Mouse (Mus musculus) adrenal gland, postnatal 10 days (tissue): ENCODE measurements around the gene Kif6. TPM values are rescaled to one million over a fixed set of nuclear protein-coding genes. Genes with fewer than 3 reads are reported as not detected.
A peak's percentile ranks its signal among the peaks of the same experiment; 100 is the strongest.

Experiments
- DNase-seq: peaks from one replicate; pipeline ENCODE4 v3.0.0; 2021; ENCODE audit warnings: mixed read lengths
- total RNA-seq, 2 experiments: library from RNA; stranded (reverse); gene quantifications; 2 replicates each; pipeline ENCODE4 v1.2.3; 2021

The Kif6 gene
- total RNA-seq, 2 experiments from 2014 or later, result 0.18 to 0.48 TPM

DNA sequence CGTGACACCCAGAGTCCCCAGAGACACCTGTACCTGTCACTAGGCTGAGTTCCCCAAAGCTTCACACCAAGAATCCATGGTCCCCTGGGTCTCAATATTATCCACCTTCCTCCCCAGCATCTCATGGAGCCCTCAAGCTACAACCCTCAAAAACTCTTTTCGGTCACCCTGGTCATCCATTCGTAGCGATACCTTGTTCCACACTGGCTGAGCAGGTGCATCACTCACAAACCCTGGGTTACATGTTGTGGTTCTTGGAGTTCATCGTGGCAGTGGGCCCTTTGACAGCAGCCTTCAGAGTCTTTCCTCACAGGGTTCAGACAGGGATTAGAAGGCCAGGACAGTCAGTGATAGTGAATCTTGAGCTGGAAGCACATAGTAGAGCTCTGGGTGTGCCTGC, 176.6 kb downstream of the Kif6 start:
- DNase-seq, result no peak

DNA sequence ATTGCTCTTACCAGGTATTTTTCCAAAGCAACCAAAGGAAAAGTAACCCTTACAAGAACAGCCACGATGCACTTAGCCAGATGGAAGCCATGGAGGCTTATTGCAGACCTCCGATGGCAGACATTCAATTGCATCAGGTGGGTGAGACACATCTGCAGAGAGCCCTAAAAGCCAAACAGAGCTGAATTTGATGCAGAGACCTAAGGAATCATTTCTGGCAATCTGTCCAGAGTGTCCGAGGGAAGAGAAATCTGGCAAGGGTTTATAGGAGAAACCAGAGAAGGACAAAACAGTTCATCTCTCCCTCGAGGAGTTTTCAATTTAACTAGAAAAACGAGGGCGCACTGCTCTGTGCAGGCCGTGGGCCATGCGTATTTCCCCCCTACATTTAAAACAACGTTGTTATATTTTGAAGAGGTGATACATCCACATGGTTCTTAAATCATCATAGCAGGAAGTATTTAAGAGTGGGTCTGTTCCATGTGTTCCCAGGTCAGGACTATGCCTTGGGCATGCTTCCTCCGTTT, 177.3 kb downstream of the Kif6 start:
- no peak for DNase-seq

DNA sequence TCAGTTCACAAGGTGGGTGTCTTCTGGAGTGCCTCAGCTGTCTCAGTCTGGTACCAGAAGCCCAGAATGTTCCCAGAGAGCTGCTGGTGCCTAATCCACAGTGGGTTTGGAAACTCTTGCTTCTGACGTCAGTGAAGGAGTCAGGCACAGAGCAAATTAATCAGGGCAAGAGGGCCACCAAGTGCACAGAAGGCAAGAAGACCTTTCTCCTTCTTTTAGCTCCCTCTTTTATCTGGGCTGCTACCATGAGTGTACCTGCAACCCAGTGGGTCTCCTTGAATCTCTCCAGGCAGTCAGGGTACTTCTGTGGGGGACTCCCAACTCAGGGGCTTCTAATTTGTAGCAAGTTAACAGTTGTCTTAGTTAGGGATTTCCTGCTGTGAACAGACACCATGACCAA, 178.0 kb downstream of the Kif6 start:
- no peak for DNase-seq

DNA sequence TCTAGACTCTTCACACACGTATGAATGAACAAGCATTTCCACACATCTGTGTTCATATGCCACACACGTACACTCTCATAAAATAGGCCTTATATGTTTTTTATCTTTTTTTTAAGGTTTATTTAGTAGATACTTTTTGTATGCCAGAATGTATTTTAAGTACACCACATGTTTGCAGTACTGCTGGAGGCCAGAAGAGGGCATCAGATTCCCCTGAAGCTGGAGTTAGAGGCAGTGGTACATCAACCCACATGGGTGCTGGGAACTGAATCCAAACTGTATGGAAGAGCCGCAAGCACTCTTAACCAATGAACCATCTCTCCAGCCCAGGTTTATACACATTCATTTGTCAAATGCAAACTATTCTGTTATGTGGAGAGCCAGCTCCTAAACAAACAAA, 179.0 kb downstream of the Kif6 start:
- no peak for DNase-seq

DNA sequence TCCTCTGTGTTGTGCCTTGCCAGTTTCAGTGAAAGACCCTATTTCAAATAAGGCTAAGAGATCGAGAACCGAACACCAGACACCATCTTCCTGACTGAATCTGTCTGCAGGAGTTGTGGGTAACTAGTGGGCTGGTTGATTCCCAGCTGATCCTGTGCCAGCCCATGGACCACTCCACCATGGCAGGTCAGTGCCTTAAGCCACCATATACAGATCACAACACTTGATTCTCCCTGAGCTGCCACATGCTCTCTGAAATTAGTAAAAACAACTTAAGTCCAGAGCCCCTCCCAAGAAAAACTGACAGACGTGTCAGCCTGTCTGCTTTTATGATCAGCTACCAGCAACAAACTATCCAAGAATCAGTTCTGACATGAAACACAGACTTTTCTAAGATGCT, 180.3 kb downstream of the Kif6 start:
- DNase-seq, result no peak

DNA sequence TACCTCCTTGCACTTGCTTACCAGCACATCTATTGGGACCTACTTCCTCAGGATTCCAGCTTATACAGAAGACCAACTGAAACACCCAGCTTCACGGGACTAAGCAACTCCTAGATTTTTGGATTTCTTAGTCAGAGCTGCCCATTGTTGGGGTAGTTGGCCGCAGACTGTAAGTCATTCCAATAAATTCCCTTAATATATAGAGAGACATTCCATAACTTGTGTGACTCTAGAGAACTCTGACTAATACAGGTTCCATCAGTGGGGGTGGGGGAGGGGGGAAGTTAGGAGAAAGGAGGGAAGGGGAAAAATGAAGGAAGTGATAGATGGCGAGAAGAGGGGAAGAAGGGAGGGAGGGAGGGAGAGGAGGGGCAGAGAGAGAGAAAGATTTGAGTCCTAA, 181.2 kb downstream of the Kif6 start:
- DNase-seq, result no peak

DNA sequence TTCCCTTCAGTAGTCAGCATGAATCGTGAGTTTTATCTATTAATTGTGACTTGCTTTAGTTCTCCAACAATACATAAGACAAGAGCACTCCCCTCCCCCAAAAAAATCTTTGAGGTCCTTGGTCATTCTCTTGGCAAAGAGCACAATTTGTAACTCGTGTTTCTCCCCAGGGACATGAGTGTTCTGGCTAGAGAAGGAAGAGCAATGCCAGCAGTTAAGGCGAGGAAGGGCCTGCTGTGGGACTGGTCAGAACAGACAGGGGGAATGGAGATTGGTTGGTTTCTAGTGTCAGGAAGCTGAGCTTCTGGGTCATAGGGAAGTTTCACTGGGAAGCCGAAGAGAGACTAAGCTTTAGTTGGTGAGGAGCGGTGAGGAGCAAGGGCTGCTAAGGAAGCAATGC, 184.2 kb downstream of the Kif6 start:
- DNase-seq, result peak; percentile 37

DNA sequence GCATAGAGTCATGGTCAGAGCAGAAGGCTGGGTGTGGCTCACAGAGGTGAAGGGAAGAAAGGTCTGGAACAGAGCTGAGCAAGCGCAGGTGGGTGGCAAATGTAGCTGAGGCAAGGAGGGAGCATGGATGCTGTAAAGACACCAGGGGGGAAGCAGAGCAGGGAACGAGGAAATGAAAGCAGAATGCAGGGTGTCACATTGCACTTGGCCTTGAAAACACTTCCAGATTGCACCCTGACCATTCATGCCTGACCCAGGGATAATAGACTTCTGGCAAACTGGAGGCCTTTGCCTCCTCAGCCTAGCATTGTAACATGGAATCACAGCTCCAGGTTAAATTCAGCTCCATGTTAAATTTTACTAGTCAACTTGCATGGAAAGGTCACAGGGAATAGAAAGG, 185.2 kb downstream of the Kif6 start:
- DNase-seq, result no peak

DNA sequence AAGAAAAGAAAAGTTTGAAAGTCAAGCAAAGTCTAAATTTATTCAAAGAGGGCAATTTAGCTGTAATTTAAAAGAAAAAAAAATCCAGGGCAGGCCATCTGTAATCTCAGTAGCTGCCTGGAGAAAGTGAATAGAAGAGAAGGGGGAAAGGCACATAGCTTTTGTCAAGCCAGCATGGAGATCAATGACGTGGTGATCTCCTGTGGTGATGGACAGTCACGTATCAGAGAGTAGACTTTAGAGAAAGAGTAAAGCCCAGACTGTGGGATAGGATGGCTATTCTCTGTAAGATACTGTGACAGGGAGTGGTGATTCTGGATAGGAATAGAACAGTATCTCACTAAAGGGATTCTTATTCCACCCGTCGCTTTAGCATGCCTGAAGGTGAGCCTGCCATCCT, 192.5 kb downstream of the Kif6 start:
- no peak for DNase-seq

DNA sequence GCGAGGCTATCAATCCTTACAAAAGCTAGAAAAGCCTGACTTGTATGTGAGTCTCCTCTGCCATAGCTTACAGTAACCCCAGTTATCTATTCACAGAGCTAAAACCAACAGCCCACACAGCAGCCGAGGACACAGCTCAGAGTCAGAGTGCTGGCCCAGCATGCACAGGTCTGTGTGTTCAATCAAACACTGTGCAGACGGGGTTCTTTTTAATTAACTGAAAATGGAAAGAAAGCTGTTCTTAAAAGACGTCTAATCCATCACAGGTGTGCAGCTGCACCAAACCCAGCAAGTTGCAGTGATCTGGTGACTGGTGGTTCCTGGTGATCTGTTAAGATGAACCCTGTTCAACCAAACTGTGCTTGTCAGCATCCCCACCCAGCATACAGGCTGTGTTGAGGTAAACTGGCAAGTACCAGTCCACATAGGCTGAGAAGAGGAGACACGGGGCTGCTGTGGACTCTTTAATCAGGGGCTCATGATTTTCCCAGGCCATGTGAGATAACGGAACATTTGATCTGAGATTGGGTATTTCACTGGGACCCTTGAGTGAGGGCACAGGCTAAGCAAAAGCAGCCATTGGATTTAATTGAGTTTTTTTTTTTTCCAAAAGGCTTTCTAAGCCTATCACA, 193.9 kb downstream of the Kif6 start:
- no peak for DNase-seq

DNA sequence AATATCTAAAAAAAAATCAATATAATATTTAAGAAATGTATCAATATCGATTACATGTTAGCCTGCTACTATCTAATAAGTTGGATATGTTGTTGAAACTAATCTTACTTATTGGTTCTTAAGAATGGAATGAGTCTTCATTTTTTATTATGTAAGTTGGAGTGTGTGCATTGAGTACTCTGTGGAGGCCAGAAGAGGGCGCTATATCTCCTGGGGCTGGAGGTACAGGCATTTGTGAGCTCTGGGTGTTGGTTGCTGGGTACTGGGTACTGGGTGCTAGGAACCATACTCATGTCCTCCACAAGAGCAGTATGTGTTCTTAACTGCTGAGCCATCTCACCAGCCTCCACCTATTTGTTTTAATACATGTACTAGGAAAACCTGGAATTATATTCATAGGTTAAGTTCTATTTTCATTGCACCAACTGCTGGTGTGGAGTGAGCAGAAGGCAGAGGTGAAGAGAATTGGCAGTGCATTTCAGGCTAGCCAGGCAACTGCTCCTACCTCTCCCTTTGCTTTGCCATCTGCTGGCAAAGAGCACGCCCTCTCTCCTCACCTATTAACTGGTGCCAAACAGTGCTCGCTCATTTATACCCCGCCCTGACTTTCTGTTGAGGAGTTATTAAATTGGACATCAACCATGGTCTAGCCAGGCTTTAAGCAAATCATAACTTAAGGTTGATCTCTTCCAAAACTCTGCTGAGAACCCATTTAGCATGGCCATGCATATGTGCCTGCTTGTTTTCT, 199.1 kb downstream of the Kif6 start:
- DNase-seq, result no peak

DNA sequence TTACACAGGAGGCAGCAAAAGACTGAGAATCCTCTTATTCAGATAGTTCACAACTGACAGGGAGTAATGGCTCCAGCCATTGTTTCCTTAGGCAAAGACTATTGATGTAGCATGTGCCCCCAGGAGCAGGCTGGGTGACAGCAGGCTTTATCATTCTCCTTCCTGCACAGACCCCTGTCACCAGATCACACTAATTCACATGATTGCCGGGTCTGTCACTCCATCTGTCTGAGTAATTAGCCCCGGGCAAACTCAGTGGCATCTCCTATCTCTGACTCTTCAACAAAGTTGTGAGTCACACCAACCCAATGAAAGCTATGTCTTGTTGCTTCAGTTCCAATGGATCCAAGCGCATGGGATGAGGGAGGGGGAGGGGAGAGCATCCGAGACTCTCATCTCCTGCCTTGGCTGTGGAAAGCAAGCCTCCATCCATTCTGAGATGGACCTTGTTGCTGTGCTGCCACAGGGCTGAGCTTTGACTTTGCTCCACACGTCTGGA, 201.2 kb downstream of the Kif6 start:
- no peak for DNase-seq

DNA sequence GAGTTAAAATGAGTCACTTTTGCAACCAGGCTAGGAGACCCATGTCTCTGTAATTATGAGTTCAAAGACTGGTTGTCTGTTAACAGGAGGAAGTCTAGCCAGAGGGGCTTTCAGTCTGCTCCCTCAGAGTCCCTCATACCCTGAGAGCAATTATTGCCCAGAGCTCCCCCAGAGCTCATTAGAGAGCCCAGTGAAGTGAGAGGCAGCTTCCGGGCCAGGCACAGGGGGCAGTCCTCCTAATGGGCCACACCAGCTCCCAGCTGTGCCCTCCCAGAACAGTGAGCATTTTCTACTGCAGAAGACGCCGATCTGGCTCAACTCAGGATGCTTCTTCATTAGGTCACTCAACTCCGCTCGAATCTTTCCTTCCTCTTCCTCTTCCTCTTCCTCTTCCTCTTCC, 201.8 kb downstream of the Kif6 start:
- no peak for DNase-seq

DNA sequence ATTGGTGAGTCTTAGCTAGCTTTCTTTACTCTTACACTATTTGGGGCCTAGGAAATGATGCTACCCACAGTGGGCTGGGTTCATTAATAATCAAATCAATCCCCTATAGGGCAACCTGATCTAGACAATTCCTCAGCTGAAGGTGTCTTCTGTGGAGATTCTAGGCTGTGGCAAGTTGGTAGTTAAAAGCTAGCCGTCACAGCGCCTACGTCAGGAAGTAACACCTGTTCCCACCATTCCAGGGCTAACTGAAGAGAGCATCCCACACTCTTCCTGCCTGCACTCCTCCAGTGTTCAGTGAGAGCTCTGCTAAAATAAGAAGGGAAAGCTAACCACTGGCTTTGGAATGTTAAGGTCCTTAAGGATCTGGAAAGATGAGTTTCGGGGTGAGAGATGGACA, 205.3 kb downstream of the Kif6 start:
- DNase-seq, result no peak

DNA sequence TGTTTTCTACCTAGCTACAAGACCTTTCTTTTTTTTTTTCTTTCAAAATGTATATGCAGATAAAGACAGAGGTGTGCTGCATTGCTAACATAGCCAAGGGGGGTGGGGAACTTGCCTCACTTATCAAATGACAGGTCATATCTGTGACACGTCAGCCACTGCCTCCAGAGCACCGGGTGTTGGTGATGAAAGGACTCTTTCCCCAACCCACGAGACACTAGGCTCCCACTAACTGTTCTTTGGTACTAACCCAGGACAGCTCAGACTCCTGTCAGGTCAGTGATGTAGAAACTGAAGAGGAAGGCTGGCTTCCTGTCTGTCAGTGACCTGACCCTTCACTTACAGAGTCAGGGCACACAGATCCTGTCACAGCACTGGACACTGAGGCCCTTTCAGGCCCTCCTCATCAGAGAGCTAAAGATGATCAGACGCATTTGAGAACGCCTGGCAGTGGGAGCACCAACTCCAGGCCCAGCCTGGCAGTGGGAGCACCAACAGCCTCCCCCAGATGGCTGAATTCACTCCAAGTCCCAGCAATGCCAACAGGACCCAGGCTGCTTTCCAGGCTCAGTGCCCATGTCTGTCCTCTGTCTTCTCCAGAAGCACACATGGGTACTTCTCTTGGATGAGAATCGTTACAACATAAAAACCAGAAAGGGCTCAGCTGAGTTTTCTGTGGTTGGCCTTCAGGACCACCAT, 209.4 kb downstream of the Kif6 start:
- no peak for DNase-seq

DNA sequence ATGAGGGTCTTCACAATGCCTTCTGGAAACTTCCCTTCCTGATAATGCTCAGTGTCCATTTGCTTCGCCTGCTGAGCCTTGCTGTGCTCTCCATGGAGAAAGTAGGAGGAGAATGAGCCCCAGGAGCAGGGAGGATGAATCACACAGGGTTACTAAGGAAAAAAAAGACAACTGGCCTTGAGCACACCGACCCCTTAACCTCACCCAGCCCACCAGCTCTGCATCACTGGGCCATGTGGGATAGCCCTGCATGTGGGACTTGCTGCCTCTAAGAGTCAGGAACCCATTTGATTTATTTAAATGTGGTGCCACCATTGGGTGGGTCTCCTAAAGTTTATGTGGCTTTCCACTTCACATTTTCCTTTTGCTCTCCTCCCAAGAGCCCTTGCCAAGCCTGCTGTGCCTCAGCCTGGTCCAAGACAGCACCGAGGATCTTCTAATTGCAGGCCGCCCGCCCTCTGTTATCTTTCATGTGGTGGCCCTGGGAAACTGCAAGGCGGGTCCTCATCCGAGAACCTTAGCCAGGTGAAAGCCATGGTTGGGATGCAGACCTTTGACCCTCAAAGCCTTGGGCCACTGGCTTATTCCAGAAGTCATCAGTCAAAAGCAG, 210.0 kb downstream of the Kif6 start:
- no peak for DNase-seq

DNA sequence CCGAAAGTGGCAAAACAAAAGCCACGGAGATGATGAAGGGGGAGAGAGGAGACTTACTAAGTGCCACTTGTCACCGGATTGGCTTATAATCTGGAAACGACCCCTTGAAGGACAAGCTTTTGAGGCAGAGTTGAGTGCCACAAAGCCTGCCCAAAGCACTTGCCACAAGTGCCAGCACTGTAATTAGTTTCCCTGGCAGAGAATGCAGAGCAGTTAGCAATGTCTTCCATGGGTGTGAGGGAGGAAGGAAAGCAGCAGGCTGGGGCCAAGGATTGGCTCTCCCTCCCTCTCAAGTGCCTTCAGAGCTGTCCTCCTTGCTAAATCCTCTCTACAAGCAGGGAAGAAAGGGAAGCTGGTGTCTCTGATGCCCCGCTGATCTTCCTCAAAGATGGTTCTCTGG, 210.9 kb downstream of the Kif6 start:
- DNase-seq, result no peak

DNA sequence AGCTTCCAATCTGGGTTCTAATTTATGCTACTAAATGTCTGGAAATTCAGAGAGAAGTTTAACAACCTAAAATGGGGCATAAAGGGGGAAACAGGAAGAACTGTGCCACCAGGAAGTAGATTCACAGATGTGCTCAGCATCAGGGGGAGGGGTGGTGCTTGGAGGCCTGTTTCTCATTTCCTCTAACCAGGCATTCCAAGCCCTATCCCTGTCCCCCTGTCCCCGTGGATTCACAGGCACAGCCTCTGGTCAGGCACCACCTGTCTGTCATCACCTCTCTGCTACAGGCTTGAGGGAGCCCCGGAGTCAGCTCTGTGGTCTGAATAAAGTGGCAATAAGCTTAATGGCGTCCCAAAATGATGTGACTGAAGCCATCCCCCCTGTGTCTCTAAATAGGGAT, 216.8 kb downstream of the Kif6 start:
- DNase-seq, result no peak

DNA sequence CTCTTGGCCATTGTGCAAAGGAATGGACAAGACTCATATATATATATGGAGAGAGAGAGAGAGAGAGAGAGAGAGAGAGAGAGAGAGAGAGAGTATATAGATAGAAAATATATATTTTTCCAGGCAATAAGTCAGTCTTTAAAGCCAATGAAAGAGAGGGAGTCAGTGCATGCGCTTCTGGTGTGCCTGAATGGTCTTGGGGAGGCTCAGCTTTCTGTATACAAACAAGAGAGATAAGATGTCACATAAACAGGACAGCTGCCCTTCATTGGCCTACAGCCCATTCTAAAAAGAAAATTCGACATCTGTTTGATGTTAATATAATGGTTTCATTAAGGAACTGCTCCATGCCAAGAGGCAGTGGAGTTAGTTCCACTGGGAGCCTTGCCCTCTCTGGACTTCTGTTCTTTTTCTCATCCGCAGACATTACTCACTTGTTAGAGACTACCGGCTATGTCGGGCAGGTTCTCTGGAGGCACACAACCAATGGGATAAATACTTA, 219.2 kb downstream of the Kif6 start:
- DNase-seq, result no peak

DNA sequence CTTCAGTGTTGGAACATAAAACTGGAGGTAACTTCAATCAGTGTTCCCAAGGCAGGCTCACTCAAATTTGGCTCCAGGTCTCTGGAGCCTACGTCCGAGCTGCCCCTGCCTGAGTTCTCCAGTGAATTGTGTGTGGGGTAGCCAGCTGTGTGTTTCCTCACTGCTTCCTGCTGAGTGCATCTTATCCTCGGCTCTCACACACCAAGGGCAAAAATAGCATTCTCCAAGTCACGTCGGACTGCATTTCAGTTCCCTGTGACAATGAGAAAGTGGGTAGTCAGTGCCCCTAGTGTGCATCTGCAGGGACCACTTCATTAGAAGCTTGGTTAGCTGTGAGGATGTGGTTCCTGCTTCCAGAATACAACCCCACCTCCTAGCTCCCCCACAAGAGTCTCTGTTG, 222.5 kb downstream of the Kif6 start:
- DNase-seq, result no peak

DNA sequence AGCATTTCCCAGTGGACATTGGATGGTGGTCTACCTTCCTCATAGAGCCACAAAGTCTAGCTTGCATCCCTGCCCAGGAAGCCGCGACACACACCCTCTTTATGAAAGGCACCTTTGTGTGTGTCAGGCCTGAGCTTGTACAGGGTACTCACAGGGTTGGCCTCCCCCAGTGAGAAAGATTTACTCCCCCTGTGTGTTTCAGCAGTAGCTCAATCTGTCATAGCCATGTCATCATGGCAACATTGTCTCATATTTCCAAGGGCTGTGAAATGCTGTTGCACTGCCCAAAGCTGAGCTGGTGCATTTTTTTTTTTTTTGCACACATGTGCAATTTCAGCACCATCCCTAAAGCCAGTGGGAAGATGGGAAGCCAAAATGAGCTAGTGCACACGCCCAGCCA, 224.3 kb downstream of the Kif6 start:
- no peak for DNase-seq

DNA sequence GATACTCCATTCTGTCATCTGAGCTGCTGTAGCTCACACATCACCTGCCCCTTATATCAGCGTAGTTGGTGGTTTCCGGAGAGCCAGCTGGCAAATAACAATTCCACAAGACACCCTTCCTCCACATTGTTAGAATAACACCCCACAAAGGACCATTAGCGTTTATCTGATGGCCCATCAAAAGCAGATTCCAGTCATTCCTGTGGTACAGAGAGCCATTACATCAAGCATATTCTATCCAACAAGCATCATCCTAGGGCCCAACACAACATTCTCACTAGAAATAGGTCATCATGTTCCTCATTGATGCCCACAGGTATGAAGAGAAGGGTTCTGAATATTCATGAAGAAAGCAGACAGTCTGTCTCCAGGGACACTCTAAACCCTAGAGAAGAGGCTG, 236.3 kb downstream of the Kif6 start:
- no peak for DNase-seq

DNA sequence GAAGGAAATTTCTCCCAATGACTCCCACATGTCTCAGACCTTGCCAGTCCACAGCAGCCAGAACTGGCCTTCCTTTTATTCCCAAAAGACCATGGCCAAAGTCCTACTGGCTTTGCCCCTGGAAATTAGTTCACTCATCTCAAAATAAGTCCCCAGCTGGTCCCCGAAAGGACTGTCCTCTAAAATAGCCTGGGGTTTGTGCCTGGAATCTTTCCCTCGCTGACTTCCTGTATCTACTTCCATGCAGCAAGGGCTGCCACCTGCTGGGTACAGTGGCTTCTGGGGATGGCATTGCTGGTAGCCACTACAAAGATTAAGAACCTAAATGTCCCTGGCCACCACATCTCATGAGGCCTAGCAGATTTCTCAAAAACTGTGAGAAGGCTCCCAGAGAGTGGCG, 237.2 kb downstream of the Kif6 start:
- DNase-seq, result peak; percentile 10
